Mouse (Mus musculus) limb, embryonic 14.5 days (tissue): ENCODE data around the gene Actr3. TPM values are rescaled to one million over a fixed set of nuclear protein-coding genes. Genes with fewer than 3 reads are reported as not detected.

Experiments
- ATAC-seq: fragments of 200-750 bp; cut with Nextera tagmentation; 2 replicates; pipeline ENCODE4 v1.8.0; 2017; ENCODE audit warnings: low read depth, moderate number of reproducible peaks, moderate TSS enrichment; ENCODE audit not compliant: low FRiP score
- DNase-seq: peaks from one replicate; pipeline ENCODE4 v3.0.0-alpha.2; 2015; ENCODE audit warnings: low spot score
- H3K27ac ChIP-seq: fragments of 300-500 bp; sonication (generic); replicated peaks from 2 replicates; pipeline ENCODE4 v1.5.1; 2014; ENCODE audit warnings: low read depth, mild to moderate bottlenecking, low read length, moderate library complexity, mixed read lengths
- H3K27me3 ChIP-seq: fragments of 300-500 bp; sonication (generic); 2 replicates; pipeline ENCODE4 v1.6.1; 2014; ENCODE audit warnings: low read length, mixed read lengths; ENCODE audit not compliant: control insufficient read depth, insufficient read depth
- H3K36me3 ChIP-seq: fragments of 300-500 bp; sonication (generic); 2 replicates; pipeline ENCODE4 v1.6.1; 2014; ENCODE audit warnings: mild to moderate bottlenecking, low read length, moderate library complexity, mixed read lengths; ENCODE audit not compliant: control insufficient read depth, insufficient read depth
- H3K4me1 ChIP-seq: fragments of 300-500 bp; sonication (generic); 2 replicates; pipeline ENCODE4 v1.6.1; 2014; ENCODE audit warnings: antibody characterized with exemption, low read length, mixed read lengths; ENCODE audit not compliant: control insufficient read depth, insufficient read depth
- H3K4me2 ChIP-seq: fragments of 300-500 bp; sonication (generic); replicated peaks from 2 replicates; pipeline ENCODE4 v1.6.1; 2014; ENCODE audit warnings: low read depth, mild to moderate bottlenecking, low read length, moderate library complexity; ENCODE audit not compliant: severe bottlenecking
- H3K4me3 ChIP-seq: fragments of 300-500 bp; sonication (generic); replicated peaks from 2 replicates; pipeline ENCODE4 v1.5.1; 2014; ENCODE audit warnings: low read length
- H3K9ac ChIP-seq: fragments of 300-500 bp; sonication (generic); 2 replicates; pipeline ENCODE4 v1.6.1; 2014; ENCODE audit warnings: mild to moderate bottlenecking, low read depth, low read length, moderate library complexity; ENCODE audit not compliant: severe bottlenecking
- H3K9me3 ChIP-seq: fragments of 300-500 bp; sonication (generic); 2 replicates; pipeline ENCODE4 v1.6.1; 2016; ENCODE audit warnings: low read length; ENCODE audit not compliant: control insufficient read depth
- POLR2A ChIP-seq: fragments of 200-500 bp; IDR thresholded peaks from 2 replicates; pipeline ENCODE4 v1.8.0; 2012; ENCODE audit warnings: inconsistent platforms, mild to moderate bottlenecking, moderate library complexity, borderline replicate concordance; ENCODE audit not compliant: insufficient read depth, insufficient read length; ENCODE audit errors: extremely low read depth
- WGBS: fragments of 180-500 bp; shearing (Covaris S2); extraction: QIAGEN DNeasy Blood & Tissue Kit; methylation state at CpG from one replicate; pipeline ENCODE4 v1.1.7; 2014; 5-methylcytosine and 5-hydroxymethylcytosine counted together
- polyA plus RNA-seq, 2 experiments: library from polyadenylated mRNA; depleted of rRNA in 1 of 2; stranded (reverse) in 1 of 2; unstranded in 1 of 2; fragments of >200 nt; fragmentation: Nextera tagmentation in 1 of 2; extraction: Ambion mirVana in 1 of 2; gene quantifications; 2 replicates each; pipeline versions ENCODE4 v1.2.1 to v1.2.3; 2012 to 2014

Actr3 gene
- polyA plus RNA-seq, 2 experiments: 109 to 252 TPM

DNA sequence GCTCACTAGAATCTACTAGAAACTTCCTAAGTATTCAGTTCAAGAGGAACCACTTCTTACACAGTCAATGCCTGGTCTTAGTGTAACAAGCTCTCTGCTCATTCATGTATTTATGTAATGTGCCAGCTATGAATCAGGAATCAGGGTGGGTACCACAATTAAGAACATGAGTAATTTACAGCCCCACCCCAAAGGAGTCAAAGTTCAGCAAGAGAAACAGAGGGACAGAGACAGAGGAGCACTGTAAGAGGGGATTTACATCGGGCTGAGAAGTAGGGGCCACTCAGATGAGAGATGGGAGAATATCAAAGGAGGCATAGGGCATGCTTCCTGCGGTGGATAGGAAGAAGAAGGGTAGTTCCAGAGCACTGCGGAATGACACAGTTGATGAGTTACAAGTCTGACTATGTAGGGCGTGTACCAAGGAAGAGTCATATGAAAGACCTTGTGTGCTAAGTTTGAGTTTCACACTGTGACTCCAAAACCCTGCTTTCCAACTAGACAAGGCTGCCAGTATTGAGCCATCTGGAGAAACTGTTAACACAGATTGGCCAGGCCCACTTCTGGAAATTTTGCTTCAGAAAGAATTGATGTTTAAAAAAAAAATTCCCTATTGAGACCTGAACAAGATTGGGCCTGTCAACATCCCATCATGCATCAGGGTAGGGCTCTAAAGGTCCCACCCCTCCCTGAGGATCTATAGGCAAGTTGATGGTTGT is 14.9 kb upstream of the Actr3 start:
- 76% methylated on average over 4 of the region's 4 CpGs for WGBS
- no peak for DNase-seq
- H3K4me2 ChIP-seq: no peak overlapping the region
- no peak overlapping the region for H3K27ac ChIP-seq
- H3K4me1 ChIP-seq: no peaks in the 10 kb centered on the region
- H3K9me3 ChIP-seq: 0 out of 2 replicates have a peak, but pooled peaks cover 4% of the 10 kb centered on the region
- H3K27me3 ChIP-seq: no peaks in the 10 kb centered on the region
- ATAC-seq: no peak
- no peak overlapping the region for H3K4me3 ChIP-seq
- no peak overlapping the region for H3K9ac ChIP-seq
- TF ChIP-seq POLR2A: no peak
- H3K36me3 ChIP-seq: no peaks in the 10 kb centered on the region

DNA sequence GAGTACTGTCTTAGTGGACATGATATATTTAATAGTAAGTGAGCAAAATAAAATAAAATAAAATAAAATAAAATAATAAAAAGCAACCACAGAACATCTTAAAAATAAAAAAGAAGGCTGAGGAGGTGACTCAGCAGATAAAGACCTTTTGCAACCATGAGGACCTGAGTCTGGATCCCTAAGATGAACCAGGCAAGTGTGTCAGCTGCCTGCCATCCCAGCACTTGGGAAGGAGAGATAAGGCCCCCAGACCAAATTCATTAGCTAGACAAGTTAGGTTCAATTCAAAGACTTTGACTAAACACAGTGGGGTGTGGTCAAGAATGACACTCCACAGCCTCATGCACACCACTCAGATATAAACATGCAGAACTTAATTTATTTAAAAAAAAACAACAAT is 12.4 kb upstream of the Actr3 start:
- no peak for TF ChIP-seq POLR2A
- Histone ChIP-seq H3K4me3 (no peak overlapping the region), H3K9me3 (0 out of 2 replicates have a peak, but pooled peaks cover 4% of the 10 kb centered on the region), H3K9ac (no peak overlapping the region), H3K4me2 (no peak overlapping the region), H3K36me3 (no peaks in the 10 kb centered on the region), H3K27me3 (no peaks in the 10 kb centered on the region), H3K4me1 (no peaks in the 10 kb centered on the region), H3K27ac (no peak overlapping the region)
- ATAC-seq (no peak), DNase-seq (no peak)

DNA sequence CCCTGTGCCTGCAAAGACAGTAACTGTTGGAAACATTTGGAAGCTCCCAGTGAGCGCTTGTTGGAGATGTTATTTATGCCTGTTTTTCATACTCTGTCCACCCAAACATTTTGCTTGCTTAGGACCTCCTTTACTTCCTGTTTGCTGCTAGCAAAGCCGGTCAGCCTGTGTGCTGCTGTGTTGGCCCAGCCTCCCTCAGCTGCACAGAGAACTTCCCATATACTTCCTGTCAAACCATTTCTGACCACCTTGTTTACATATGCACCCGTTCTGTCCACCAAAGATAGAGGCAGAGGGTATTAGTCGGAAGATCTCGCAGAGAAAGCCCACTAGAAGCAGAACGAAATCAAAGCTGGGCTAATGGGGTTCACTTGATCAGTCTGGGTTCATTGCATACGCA is 6.2 kb upstream of the Actr3 start:
- ATAC-seq (no peak), DNase-seq (no peak)
- no peak overlapping the region for H3K9ac ChIP-seq
- no peak for TF ChIP-seq POLR2A
- 73% methylated on average over 7 of the region's 7 CpGs for WGBS
- H3K27me3 ChIP-seq: no peaks in the 10 kb centered on the region
- H3K36me3 ChIP-seq: no peaks in the 10 kb centered on the region
- no peak overlapping the region for H3K4me3 ChIP-seq
- H3K9me3 ChIP-seq: no peaks in the 10 kb centered on the region
- H3K4me2 ChIP-seq: no peak overlapping the region
- no peaks in the 10 kb centered on the region for H3K4me1 ChIP-seq
- no peak overlapping the region for H3K27ac ChIP-seq

DNA sequence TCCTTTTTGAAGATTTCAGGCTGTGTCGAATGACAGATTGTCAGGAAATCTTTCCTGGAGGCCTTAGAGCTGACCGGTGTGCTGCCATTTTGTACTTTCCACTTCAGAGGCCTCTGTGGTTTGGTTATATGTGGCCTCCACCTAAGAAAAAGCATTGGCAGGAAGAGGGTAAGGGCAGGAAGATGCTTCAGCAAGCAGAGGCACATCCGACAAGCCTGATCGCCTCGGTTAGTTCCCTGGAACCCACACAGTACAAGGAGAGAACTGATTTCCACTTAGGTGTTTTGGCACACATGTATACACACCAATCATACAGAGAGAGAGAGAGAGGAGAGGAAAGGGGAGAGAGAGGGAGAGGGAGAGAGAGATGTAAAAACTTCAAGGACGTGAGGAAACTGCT is 5.7 kb upstream of the Actr3 start:
- H3K9me3 ChIP-seq: no peaks in the 10 kb centered on the region
- no peak overlapping the region for H3K9ac ChIP-seq
- TF ChIP-seq POLR2A: no peak
- ATAC-seq (no peak), DNase-seq (no peak)
- H3K27me3 ChIP-seq: no peaks in the 10 kb centered on the region
- peaks cover under 1% of the 10 kb centered on the region; the same call in 1 of the 2 replicates for H3K4me1 ChIP-seq
- H3K4me2 ChIP-seq: no peak overlapping the region
- 78% methylated on average over 6 of the region's 6 CpGs for WGBS
- H3K36me3 ChIP-seq: no peaks in the 10 kb centered on the region
- no peak overlapping the region for H3K27ac ChIP-seq
- no peak overlapping the region for H3K4me3 ChIP-seq

DNA sequence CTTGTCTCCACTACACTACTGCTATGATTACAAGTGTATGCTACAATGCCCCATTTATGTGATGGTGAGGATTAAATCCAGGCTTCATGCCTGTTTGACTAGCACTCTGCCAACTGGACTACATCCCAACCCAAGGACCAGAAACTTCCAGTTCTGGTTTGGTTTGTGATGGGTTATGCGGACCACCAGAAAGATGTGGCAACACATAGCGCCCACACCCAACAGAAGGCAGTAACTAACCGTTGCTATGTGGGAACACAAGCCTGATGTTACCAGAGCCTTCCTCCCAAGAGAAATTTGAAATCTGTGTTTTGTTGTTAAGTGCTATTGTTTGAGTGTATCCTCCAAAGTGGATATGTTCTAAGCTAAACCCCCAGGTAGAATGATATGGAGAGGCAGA is 4.0 kb upstream of the Actr3 start:
- WGBS: 90% methylated on average over 3 of the region's 3 CpGs
- no peak overlapping the region for H3K27ac ChIP-seq
- no peak overlapping the region for H3K9ac ChIP-seq
- H3K9me3 ChIP-seq: no peaks in the 10 kb centered on the region
- TF ChIP-seq POLR2A: no peak
- no peak overlapping the region for H3K4me3 ChIP-seq
- ATAC-seq: no peak
- peaks cover 4% of the 10 kb centered on the region; the same call in 1 of the 2 replicates for H3K4me1 ChIP-seq
- H3K36me3 ChIP-seq: no peaks in the 10 kb centered on the region
- no peaks in the 10 kb centered on the region for H3K27me3 ChIP-seq
- H3K4me2 ChIP-seq: no peak overlapping the region
- no peak for DNase-seq
